Mouse (Mus musculus) stomach, postnatal 0 days (tissue): ENCODE measurements around the gene Ffar4.

ENCODE experiments used
- CTCF ChIP-seq: IDR thresholded peaks from 2 replicates; pipeline ENCODE4 v1.5.1; 2016; ENCODE audit warnings: antibody characterized with exemption, low read depth, mild to moderate bottlenecking, moderate library complexity
- EP300 ChIP-seq: optimal IDR thresholded peaks from 2 replicates; pipeline ENCODE3; 2016; ENCODE audit warnings: antibody characterized with exemption

- TF ChIP-seq CTCF = no peak
- no peak for TF ChIP-seq EP300
These were observed 35.6 kb downstream of the Ffar4 start, which contains the start of gene Pde6c for GRCm38 (mm10) chr19:38132481-38132880.
